ENCODE assay signal across 9 mouse cellular contexts in genomic region chr11:80484191-80484791, GRCm38 (mm10). TPM values are rescaled to one million over a fixed set of nuclear protein-coding genes. Genes with fewer than 3 reads are reported as not detected.
A peak's percentile ranks its signal among the peaks of the same experiment; 100 is the strongest.
DNase-seq lines count a peak whose midpoint lies in the region.
"Had no signal": no experiment of that assay in that cellular context is flagged by ENCODE, and none has a peak within 500 bp of the region (broad histone marks: within the 10 kb centered on the region; RNA-seq: fewer than 3 reads in every experiment).

No protein-coding gene starts in this region.

- peaks cover 5% of the 10 kb centered on the region for H3K36me3 ChIP-seq in limb, embryonic 10.5 days
- H3K36me3 ChIP-seq: liver, embryonic 13.5 days had no signal

- DNase-seq in adrenal gland, adult 2 months = peak; percentile 37
- DNase-seq in adrenal gland, postnatal 10 days = no peak
- peak; percentile 89 to 97 for DNase-seq in cerebellum, adult 18-20 months
- peak; percentile 76 to 85 for DNase-seq in frontal cortex, postnatal 14 days (ENCODE audit: low spot score in 2 of 2)
- DNase-seq in limb, embryonic 10.5 days (ENCODE audit: low spot score) = no peak
- peak; percentile 67 for DNase-seq in right cerebral cortex, postnatal 4 days
- DNase-seq in heart, postnatal 36 days = no peak
- DNase-seq in ovary, postnatal 14 days (ENCODE audit: low spot score) = no peak
- DNase-seq: liver, embryonic 13.5 days had no signal

- WGBS in limb, embryonic 10.5 days = 44% methylated on average over 12 of the region's 12 CpGs

- H3K9me3 ChIP-seq in limb, embryonic 10.5 days (replicated peaks) = no peaks in the 10 kb centered on the region
- H3K9me3 ChIP-seq: liver, embryonic 13.5 days had no signal

- H3K27ac ChIP-seq in limb, embryonic 10.5 days = peak overlapping the region; percentile 42; the same call in 1 of the 2 replicates
- H3K27ac ChIP-seq: liver, embryonic 13.5 days had no signal

- intact Hi-C loops in heart, postnatal 36 days (cut with DNase I) = no loop called here

- H3K27me3 ChIP-seq in limb, embryonic 10.5 days (ENCODE audit: low read depth, poor library complexity, severe bottlenecking) = peaks cover 11% of the 10 kb centered on the region; the same call in 1 of the 2 replicates

- no peak overlapping the region for H3K4me3 ChIP-seq in limb, embryonic 10.5 days
- H3K4me3 ChIP-seq: liver, embryonic 13.5 days had no signal

- H3K4me1 ChIP-seq in limb, embryonic 10.5 days = peaks cover 46% of the 10 kb centered on the region

RNA-seq across cellular contexts. Expression of gene Cdk5r1, which starts 7.5 kb away (rescaled TPM):
- 1 to 10 TPM; 1.5 to 3.1 TPM for total RNA-seq in adrenal gland, adult 2 months (2021)
- polyA plus RNA-seq in adrenal gland, adult 2 months (2012; rRNA removed) = 5.8 TPM in 2 replicates
- total RNA-seq in adrenal gland, postnatal 10 days (2021) = 1 to 10 TPM; 2.2 to 3.9 TPM
- 1.4 and 1.6 TPM in 2 replicates for polyA plus RNA-seq in limb, embryonic 10.5 days (2016; fragmentation: Nextera tagmentation; extraction: Ambion mirVana)
- total RNA-seq in heart, postnatal 36 days (2021) = 1 to 10 TPM; 1.2 to 1.5 TPM

RNA-seq across cellular contexts. Expression of gene Psmd11, which starts 55.9 kb away (rescaled TPM):
- 100 to 1,000 TPM; 142 to 155 TPM for total RNA-seq in adrenal gland, adult 2 months (2021)
- 16.6 and 19.9 TPM in 2 replicates for polyA plus RNA-seq in adrenal gland, adult 2 months (2012; rRNA removed)
- 100 to 1,000 TPM; 108 to 118 TPM for total RNA-seq in adrenal gland, postnatal 10 days (2021)
- 362 and 370 TPM in 2 replicates for polyA plus RNA-seq in limb, embryonic 10.5 days (2016; fragmentation: Nextera tagmentation; extraction: Ambion mirVana)
- total RNA-seq in heart, postnatal 36 days (2021) = 100 to 1,000 TPM; 114 to 128 TPM

Comparison
In these comparisons a context has a peak if more than half of its experiments do, and no peak if none do; other contexts are left out.
1. DNase-seq: peak in adrenal gland, adult 2 months (single experiment), cerebellum, adult 18-20 months (2 of 2), frontal cortex, postnatal 14 days (2 of 2) and right cerebral cortex, postnatal 4 days (single experiment); none in adrenal gland, postnatal 10 days (single experiment), limb, embryonic 10.5 days (single experiment), heart, postnatal 36 days (0 of 2) and ovary, postnatal 14 days (single experiment).